ENCODE assay signal across 19 mouse cellular contexts in the genomic region with DNA sequence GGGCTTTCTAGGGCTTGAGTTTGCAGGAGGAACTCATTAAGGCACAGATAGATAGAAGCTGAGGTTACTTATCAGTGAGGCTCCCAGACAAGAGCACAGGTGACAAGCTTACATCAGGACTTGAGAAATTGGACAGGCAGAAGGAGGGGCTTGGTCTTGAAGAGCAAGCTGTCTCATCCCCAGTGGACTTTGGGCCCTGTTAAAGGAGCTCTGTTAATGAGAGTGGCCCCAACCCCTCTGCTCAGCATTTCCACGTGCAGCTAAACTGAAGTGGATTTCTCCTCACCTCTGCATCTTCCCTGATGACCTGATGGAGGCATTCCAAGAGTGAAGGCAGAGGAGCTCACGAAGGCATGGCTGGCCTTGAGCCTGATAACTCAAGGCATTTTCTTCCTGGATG. TPM values are rescaled to one million over a fixed set of nuclear protein-coding genes. Genes with fewer than 3 reads are reported as not detected.
DNase-seq lines count a peak whose midpoint lies in the region; ATAC-seq and TF ChIP-seq lines count a peak whose summit lies in the region.
"Had no signal": no experiment of that assay in that cellular context is flagged by ENCODE, and none has a peak within 500 bp of the region (broad histone marks: within the 10 kb centered on the region; RNA-seq: fewer than 3 reads in every experiment).

No protein-coding gene starts in this region.

- ATAC-seq in kidney, embryonic 15.5 days (replicated peaks; ENCODE audit: low FRiP score): no peak
- 0 out of 2 replicates have a peak, but pooled peaks have one; percentile 30 for ATAC-seq in megakaryocyte-erythroid progenitor cell, adult 5-6 weeks (replicated peaks; ENCODE audit: low FRiP score, low TSS enrichment, poor library complexity, severe bottlenecking)
- ATAC-seq: CD4-positive, CD25-positive, alpha-beta regulatory T cell, adult 4 months; forebrain, embryonic 15.5 days had no signal

- H3K4me1 ChIP-seq in kidney, embryonic 15.5 days: no peaks in the 10 kb centered on the region
- H3K4me1 ChIP-seq in MEL (ENCODE audit: control insufficient read depth in 1 of 2, insufficient read depth in 2 of 2, low read length in 2 of 2): peaks cover 0 to 9% of the 10 kb centered on the region in 2 experiments; a peak in 2 of 4 replicates
- H3K4me1 ChIP-seq: embryonic facial prominence, embryonic 12.5 days; forebrain, embryonic 15.5 days; heart, embryonic 13.5 days had no signal

- intact Hi-C loops in left cerebral cortex, adult 2 months (cut with DNase I): no loop called here

- no peak for TF ChIP-seq EP300 in MEL (IDR thresholded peaks at IDR 0.05; ENCODE audit: low read depth in 1 of 2, low read length in 2 of 2)

- peak; percentile 35 to 44 for DNase-seq in cerebellum, postnatal 10 days
- DNase-seq in cerebellum, postnatal 4 days (ENCODE audit: low spot score in 2 of 2): no peak
- peak; percentile 10 to 21 for DNase-seq in kidney, adult 8-10 months
- no peak for DNase-seq in MEL (ENCODE audit: low read depth, low spot score)
- no peak for DNase-seq in left cerebral cortex, adult 2 months (ENCODE audit: extremely low spot score in 1 of 2, low spot score in 2 of 2)
- DNase-seq: adrenal gland, postnatal 14 days; B cell, adult 2 months; cerebellum, adult 11-12 months; cerebellum, adult 9-10 months; gastrocnemius, postnatal 36 days; heart, adult 11 months; heart, postnatal 36 days had no signal

- H3K27ac ChIP-seq in kidney, embryonic 15.5 days: no peak overlapping the region
- H3K27ac ChIP-seq in MEL (ENCODE audit: control insufficient read depth, low read depth, low read length): no peak overlapping the region
- H3K27ac ChIP-seq in left cerebral cortex, adult 2 months: no peak overlapping the region
- H3K27ac ChIP-seq: embryonic facial prominence, embryonic 12.5 days; forebrain, embryonic 15.5 days; heart, embryonic 13.5 days had no signal

- TF ChIP-seq RAD21 in MEL (IDR thresholded peaks at IDR 0.05; ENCODE audit: low read depth, low read length): no peak

- H3K27me3 ChIP-seq in kidney, embryonic 15.5 days: no peaks in the 10 kb centered on the region
- H3K27me3 ChIP-seq in MEL (ENCODE audit: control insufficient read depth in 1 of 2, insufficient read depth in 2 of 2, low read length in 2 of 2): no peaks in the 10 kb centered on the region; a peak in 1 of 4 replicates
- H3K27me3 ChIP-seq: embryonic facial prominence, embryonic 12.5 days; forebrain, embryonic 15.5 days; heart, embryonic 13.5 days had no signal

- no peaks in the 10 kb centered on the region for H3K79me2 ChIP-seq in MEL (ENCODE audit: control insufficient read depth, insufficient read depth, low read length, poor library complexity)

- no peak overlapping the region for H3K4me2 ChIP-seq in kidney, embryonic 15.5 days
- H3K4me2 ChIP-seq: embryonic facial prominence, embryonic 12.5 days; forebrain, embryonic 15.5 days; heart, embryonic 13.5 days had no signal

- no peaks in the 10 kb centered on the region for H3K9me3 ChIP-seq in kidney, embryonic 15.5 days (replicated peaks)
- H3K9me3 ChIP-seq in MEL (replicated peaks; ENCODE audit: insufficient read depth, low read length): no peaks in the 10 kb centered on the region
- H3K9me3 ChIP-seq: embryonic facial prominence, embryonic 12.5 days; forebrain, embryonic 15.5 days; G1E; heart, embryonic 13.5 days had no signal

- WGBS in kidney, embryonic 15.5 days: 51% methylated on average over 2 of the region's 2 CpGs

- no peak for TF ChIP-seq CTCF in MEL (IDR thresholded peaks at IDR 0.05 in 2 of 3, conservative IDR thresholded peaks at IDR 0.05 in 1 of 3; ENCODE audit: control insufficient read depth in 1 of 3, insufficient read depth in 1 of 3, low read depth in 2 of 3, low read length in 3 of 3, poor library complexity in 1 of 3, severe bottlenecking in 1 of 3)
- no peak for TF ChIP-seq CTCF in left cerebral cortex, adult 2 months (IDR thresholded peaks at IDR 0.05)

- no peaks in the 10 kb centered on the region for H3K36me3 ChIP-seq in kidney, embryonic 15.5 days
- peaks cover 0 to 6% of the 10 kb centered on the region in 2 experiments; a peak in 2 of 4 replicates for H3K36me3 ChIP-seq in MEL (ENCODE audit: control insufficient read depth in 1 of 2, insufficient read depth in 2 of 2, low read length in 2 of 2)
- H3K36me3 ChIP-seq: embryonic facial prominence, embryonic 12.5 days; forebrain, embryonic 15.5 days; G1E; heart, embryonic 13.5 days had no signal

- no peak overlapping the region for H3K4me3 ChIP-seq in kidney, embryonic 15.5 days (replicated peaks)
- no peak overlapping the region for H3K4me3 ChIP-seq in MEL (ENCODE audit: control insufficient read depth in 1 of 2, insufficient read depth in 1 of 2, low read depth in 2 of 2, low read length in 2 of 2)
- H3K4me3 ChIP-seq in left cerebral cortex, adult 2 months: no peak overlapping the region
- H3K4me3 ChIP-seq: embryonic facial prominence, embryonic 12.5 days; forebrain, embryonic 15.5 days; heart, embryonic 13.5 days had no signal

- no peak overlapping the region for H3K9ac ChIP-seq in kidney, embryonic 15.5 days
- no peak overlapping the region for H3K9ac ChIP-seq in MEL (ENCODE audit: control insufficient read depth, low read depth, low read length, poor library complexity, severe bottlenecking)
- H3K9ac ChIP-seq: embryonic facial prominence, embryonic 12.5 days; forebrain, embryonic 15.5 days; heart, embryonic 13.5 days had no signal

- TF ChIP-seq POLR2A in MEL (IDR thresholded peaks at IDR 0.05; ENCODE audit: control insufficient read depth in 1 of 2, insufficient read depth in 1 of 2, low read depth in 1 of 2, low read length in 2 of 2, poor library complexity in 1 of 2): no peak

TF ChIP-seq in MEL, 35 proteins besides CTCF, POLR2A, EP300 and RAD21:
- TF ChIP-seq ETS1 (IDR thresholded peaks at IDR 0.05; ENCODE audit: low read depth, low read length): peak; percentile 21; the same call in 1 of the 2 replicates
- TF ChIP-seq TCF12 (IDR thresholded peaks at IDR 0.05; ENCODE audit: low read depth, low read length): peak; percentile 37; the same call in 1 of the 2 replicates
- 0 out of 2 replicates have a peak, but pooled peaks have one; percentile 14 for TF ChIP-seq GATA1 (IDR thresholded peaks at IDR 0.05; ENCODE audit: low read depth, low read length)
- TF ChIP-seq E2F4 (IDR thresholded peaks at IDR 0.05; ENCODE audit: borderline replicate concordance, low read depth, low read length): no peak

RNA-seq across cellular contexts. Expression of gene Epc2, which starts 27.4 kb away (rescaled TPM):
- polyA plus RNA-seq in kidney, embryonic 15.5 days (2015; fragmentation: Nextera tagmentation; extraction: Ambion mirVana): 6.8 and 7.9 TPM in 2 replicates
- total RNA-seq in MEL (2012; rRNA removed): 14.3 and 15.1 TPM in 2 replicates
- polyA plus RNA-seq in MEL (2012; ENCODE audit: insufficient read depth in 1 of 2, insufficient read length in 2 of 2, low read depth in 1 of 2, low replicate concordance in 2 of 2, missing spikeins in 1 of 2): 10 to 100 TPM in 1 of 2 experiments, not detected in 1; 15.4 TPM
- total RNA-seq in megakaryocyte-erythroid progenitor cell, adult 5-6 weeks (2014; fragmentation: Nextera tagmentation): 15.9 and 22.3 TPM in 2 replicates
- total RNA-seq in megakaryocyte-erythroid progenitor cell, adult 5-6 weeks (2017): 39.8 and 39.9 TPM in 2 replicates
- total RNA-seq in left cerebral cortex, adult 2 months (2021): 10 to 100 TPM; 56.7 to 61.6 TPM

Comparison
In these comparisons a context has a peak if more than half of its experiments do, and no peak if none do; other contexts are left out.
1. DNase-seq: peak in cerebellum, postnatal 10 days (2 of 2) and kidney, adult 8-10 months (2 of 2); none in cerebellum, postnatal 4 days (0 of 2), MEL (single experiment) and left cerebral cortex, adult 2 months (0 of 2).